Mouse (Mus musculus) heart, embryonic 12.5 days (tissue): ENCODE measurements around the gene Specc1l. TPM values are rescaled to one million over a fixed set of nuclear protein-coding genes. Genes with fewer than 3 reads are reported as not detected.
"Not testable (repeated sequence)": the region's sequence is repeated elsewhere in the genome, so short reads cannot be mapped to it uniquely, and the experiment has no call there.

Source experiments
- ATAC-seq: fragments of 200-750 bp; cut with Nextera tagmentation; 2 replicates; pipeline ENCODE4 v1.8.0; 2017; ENCODE audit warnings: moderate TSS enrichment, moderate library complexity; ENCODE audit not compliant: insufficient number of reproducible peaks, low FRiP score
- H3K27ac ChIP-seq: fragments of 300-500 bp; sonication (generic); 2 replicates; pipeline ENCODE4 v1.5.1; 2016; ENCODE audit warnings: mild to moderate bottlenecking, moderate library complexity; ENCODE audit not compliant: poor library complexity, severe bottlenecking
- H3K27me3 ChIP-seq: fragments of 300-500 bp; sonication (generic); replicated peaks from 2 replicates; pipeline ENCODE4 v1.6.1; 2016; ENCODE audit warnings: mild to moderate bottlenecking, moderate library complexity
- H3K36me3 ChIP-seq: fragments of 300-500 bp; sonication (generic); 2 replicates; pipeline ENCODE4 v1.6.1; 2016; ENCODE audit warnings: mild to moderate bottlenecking, moderate library complexity
- H3K4me1 ChIP-seq: fragments of 300-500 bp; sonication (generic); replicated peaks from 2 replicates; pipeline ENCODE4 v1.6.1; 2016; ENCODE audit warnings: mild to moderate bottlenecking
- H3K4me2 ChIP-seq: fragments of 300-500 bp; sonication (generic); 2 replicates; pipeline ENCODE4 v1.6.1; 2016; ENCODE audit warnings: mild to moderate bottlenecking, moderate library complexity
- H3K4me3 ChIP-seq: fragments of 300-500 bp; sonication (generic); 2 replicates; pipeline ENCODE4 v1.5.1; 2016; ENCODE audit warnings: mild to moderate bottlenecking
- H3K9ac ChIP-seq: fragments of 300-500 bp; sonication (generic); 2 replicates; pipeline ENCODE4 v1.6.1; 2016; ENCODE audit warnings: mild to moderate bottlenecking, moderate library complexity
- H3K9me3 ChIP-seq: fragments of 300-500 bp; sonication (generic); replicated peaks from 2 replicates; pipeline ENCODE4 v1.6.1; 2016; ENCODE audit warnings: mild to moderate bottlenecking, moderate library complexity
- WGBS: fragments of 180-500 bp; shearing (Covaris S2); methylation state at CpG from one replicate; pipeline ENCODE4 v1.1.7; 2016; 5-methylcytosine and 5-hydroxymethylcytosine counted together
- polyA plus RNA-seq: library from polyadenylated mRNA; unstranded; fragments of >200 nt; fragmentation: Nextera tagmentation; extraction: Ambion mirVana; gene quantifications from 2 replicates; pipeline ENCODE4 v1.2.1, GENCODE M21; 2016

The Specc1l gene
- polyA plus RNA-seq, 1 experiment from 2014 or later, result 32.1 TPM

DNA sequence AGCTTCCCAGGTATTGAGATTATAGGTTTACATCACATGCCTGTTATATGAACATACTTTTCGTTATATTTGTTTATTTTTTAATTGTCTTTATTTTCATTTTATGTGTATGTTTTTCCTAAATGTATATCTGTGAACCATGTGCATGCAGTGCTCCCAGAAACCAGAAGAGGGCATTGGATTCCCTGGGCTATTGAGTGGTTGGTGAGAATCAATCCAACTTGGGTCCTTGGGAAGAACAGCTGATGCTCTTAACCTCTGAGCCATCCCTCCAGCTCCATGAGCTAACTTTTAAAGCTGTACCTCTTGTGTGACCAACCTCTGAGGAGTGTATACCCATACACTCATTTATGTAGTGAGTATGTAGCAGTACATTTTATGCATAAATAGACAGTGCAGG lies 65.6 kb downstream of the Specc1l start:
- no peak for ATAC-seq
- no peak overlapping the region for H3K4me3 ChIP-seq
- no peaks in the 10 kb centered on the region for H3K27me3 ChIP-seq

DNA sequence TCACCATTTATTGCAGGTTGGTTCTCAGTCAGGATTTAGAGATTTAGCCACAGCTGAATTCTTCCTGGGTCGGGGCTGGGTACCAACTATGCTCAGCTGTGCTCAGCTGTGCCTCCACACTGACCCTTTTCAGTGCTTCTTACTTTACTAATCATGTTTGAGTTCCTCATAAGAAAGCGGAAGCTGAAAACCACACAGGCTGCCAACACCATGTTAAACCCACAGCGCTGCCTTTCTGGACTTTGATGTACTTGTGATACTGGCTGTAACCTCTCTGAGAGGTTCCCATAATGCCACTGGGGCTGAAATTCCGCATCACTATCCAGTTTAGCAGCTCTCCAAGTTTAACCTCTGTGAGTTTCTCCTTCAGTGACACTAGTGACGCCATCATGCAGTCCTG lies 70.8 kb downstream of the Specc1l start:
- peaks cover 42% of the 10 kb centered on the region for H3K36me3 ChIP-seq
- H3K9me3 ChIP-seq, result no peaks in the 10 kb centered on the region
- ATAC-seq, result no peak
- no peaks in the 10 kb centered on the region for H3K27me3 ChIP-seq
- no peak overlapping the region for H3K27ac ChIP-seq
- no peak overlapping the region for H3K4me2 ChIP-seq
- H3K4me3 ChIP-seq, result no peak overlapping the region
- H3K4me1 ChIP-seq, result 0 out of 2 replicates have a peak, but pooled peaks cover 4% of the 10 kb centered on the region
- WGBS, result 85% methylated on average over 5 of the region's 5 CpGs
- no peak overlapping the region for H3K9ac ChIP-seq

More for the DNA sequence above, 65.6 kb downstream of the Specc1l start:
- H3K9ac ChIP-seq, result no peak overlapping the region
- peaks cover 8% of the 10 kb centered on the region for H3K4me1 ChIP-seq
- WGBS, result 70% methylated on average over 1 of the region's 1 CpGs
- peaks cover 42% of the 10 kb centered on the region for H3K36me3 ChIP-seq
- no peak overlapping the region for H3K4me2 ChIP-seq
- no peaks in the 10 kb centered on the region for H3K9me3 ChIP-seq
- no peak overlapping the region for H3K27ac ChIP-seq

DNA sequence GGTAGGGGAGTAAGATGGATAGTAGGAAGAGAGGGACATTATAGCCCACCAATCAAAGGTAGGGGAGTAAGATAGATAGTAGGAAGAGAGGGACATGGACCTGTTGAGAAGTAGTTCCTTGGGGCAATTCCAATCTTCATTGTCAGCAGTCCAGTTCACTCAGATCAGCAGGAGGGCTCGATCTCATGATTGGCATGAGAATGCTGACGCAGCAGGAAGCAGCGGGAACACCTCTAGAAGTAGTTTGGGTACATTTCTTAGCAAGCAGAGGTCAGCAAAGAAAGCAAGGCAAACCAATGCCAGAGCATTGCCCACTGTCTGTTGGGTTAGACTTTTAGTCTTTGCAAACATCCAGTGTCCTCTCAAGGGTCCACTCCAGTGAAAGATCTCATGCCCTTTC lies 71.9 kb downstream of the Specc1l start:
- Histone ChIP-seq H3K27ac (no peak overlapping the region), H3K4me2 (no peak overlapping the region), H3K36me3 (peaks cover 40% of the 10 kb centered on the region), H3K4me1 (0 out of 2 replicates have a peak, but pooled peaks cover 4% of the 10 kb centered on the region), H3K9ac (no peak overlapping the region), H3K9me3 (no peaks in the 10 kb centered on the region), H3K27me3 (no peaks in the 10 kb centered on the region), H3K4me3 (no peak overlapping the region)
- ATAC-seq, result no peak
- WGBS, result 94% methylated on average over 3 of the region's 3 CpGs

DNA sequence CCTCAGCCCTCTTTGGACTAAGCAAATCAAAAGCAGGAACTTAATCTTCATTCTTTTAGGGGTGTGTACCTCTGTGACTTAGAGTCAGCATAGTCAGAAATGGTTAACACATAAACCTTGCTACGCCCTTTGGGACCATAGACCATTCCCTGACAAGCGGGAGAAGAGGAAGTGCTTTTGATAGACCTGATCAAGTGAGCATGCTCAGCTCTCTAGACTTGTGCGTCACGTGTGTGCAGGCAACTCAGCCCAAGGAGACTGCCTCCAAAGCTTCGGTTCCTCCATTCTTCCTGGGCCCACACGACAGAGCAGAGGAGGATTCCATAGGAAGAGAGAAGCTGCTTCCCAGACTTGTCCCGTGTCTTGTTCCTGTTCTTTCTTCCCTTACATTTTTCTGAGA lies 76.7 kb downstream of the Specc1l start:
- peaks cover 28% of the 10 kb centered on the region for H3K36me3 ChIP-seq
- no peak overlapping the region for H3K27ac ChIP-seq
- 73% methylated on average over 7 of the region's 7 CpGs for WGBS
- no peak overlapping the region for H3K9ac ChIP-seq
- H3K27me3 ChIP-seq, result no peaks in the 10 kb centered on the region
- peaks cover 5% of the 10 kb centered on the region for H3K4me1 ChIP-seq
- H3K9me3 ChIP-seq, result no peaks in the 10 kb centered on the region
- ATAC-seq, result no peak
- no peak overlapping the region for H3K4me3 ChIP-seq
- no peak overlapping the region for H3K4me2 ChIP-seq

DNA sequence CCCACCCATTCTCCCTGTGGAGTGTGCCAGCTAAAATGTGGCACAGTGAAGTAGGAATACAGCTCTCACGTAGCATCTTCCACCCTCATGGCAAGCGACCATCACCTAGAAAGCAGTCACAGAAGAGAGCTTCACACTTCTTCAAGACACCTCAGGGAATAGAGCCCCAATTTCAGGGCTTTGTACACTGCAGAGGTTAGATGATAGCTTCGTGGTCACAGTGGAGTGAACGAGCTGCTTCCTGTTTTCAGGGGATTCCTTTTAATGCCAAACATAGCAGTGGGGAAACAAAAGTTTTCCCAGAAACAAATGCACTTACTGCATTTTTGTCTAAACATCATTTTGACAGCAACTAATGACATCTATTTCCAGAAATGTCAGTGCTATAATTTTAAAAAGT lies 77.5 kb downstream of the Specc1l start:
- Histone ChIP-seq H3K4me1 (peaks cover 10% of the 10 kb centered on the region), H3K27ac (no peak overlapping the region), H3K4me2 (no peak overlapping the region), H3K4me3 (no peak overlapping the region), H3K9me3 (no peaks in the 10 kb centered on the region), H3K36me3 (peaks cover 23% of the 10 kb centered on the region), H3K27me3 (no peaks in the 10 kb centered on the region), H3K9ac (no peak overlapping the region)
- 61% methylated on average over 4 of the region's 4 CpGs for WGBS
- no peak for ATAC-seq

DNA sequence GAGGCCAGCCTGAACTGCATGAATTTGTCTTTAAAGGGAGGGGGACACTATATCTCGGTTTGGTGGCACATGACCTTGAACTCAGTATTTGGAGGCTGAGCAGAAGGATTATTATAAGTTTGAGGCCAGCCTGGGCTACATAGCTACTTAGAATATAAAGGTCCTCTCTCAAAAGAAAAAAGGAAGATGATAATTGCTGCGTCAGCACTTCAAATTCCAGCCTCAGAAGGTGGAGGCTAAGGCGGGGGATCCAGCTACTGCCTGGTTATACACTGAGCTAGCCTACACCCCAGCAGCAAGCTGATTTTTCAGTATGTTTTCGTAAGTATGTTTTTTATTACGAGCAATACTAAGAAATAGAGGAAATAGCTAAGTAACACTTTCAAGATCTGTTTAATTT lies 78.8 kb downstream of the Specc1l start:
- peaks cover 27% of the 10 kb centered on the region for H3K36me3 ChIP-seq
- WGBS, result 84% methylated on average over 5 of the region's 5 CpGs

DNA sequence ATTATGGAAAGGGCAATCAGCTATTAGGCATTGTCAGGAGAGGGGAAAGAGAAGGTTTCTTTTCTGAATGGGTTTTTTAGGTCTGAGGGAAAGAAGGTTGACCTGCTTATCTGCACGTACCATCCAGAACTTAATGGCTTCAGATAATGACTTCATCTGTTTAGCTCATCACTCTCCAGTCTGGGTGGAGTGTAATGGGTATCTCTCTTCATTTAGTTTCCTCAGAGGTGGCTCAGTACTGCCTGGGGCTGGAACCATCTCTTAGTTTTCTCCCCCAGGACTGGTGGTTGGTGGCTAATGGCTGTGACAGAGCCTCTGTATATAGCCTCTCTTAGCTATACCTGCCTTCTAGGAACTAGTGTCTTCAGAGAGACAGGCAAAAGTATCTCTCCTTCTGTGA lies 79.5 kb downstream of the Specc1l start:
- Histone ChIP-seq H3K4me2 (no peak overlapping the region), H3K9ac (no peak overlapping the region), H3K27ac (no peak overlapping the region), H3K36me3 (peaks cover 34% of the 10 kb centered on the region), H3K9me3 (no peaks in the 10 kb centered on the region), H3K4me3 (no peak overlapping the region), H3K4me1 (peaks cover 18% of the 10 kb centered on the region), H3K27me3 (no peaks in the 10 kb centered on the region)
- WGBS, result 85% methylated on average over 1 of the region's 1 CpGs
- ATAC-seq, result no peak

More for the DNA sequence above, 78.8 kb downstream of the Specc1l start:
- no peak for ATAC-seq
- no peak overlapping the region for H3K27ac ChIP-seq
- H3K9ac ChIP-seq, result no peak overlapping the region
- no peaks in the 10 kb centered on the region for H3K27me3 ChIP-seq
- H3K9me3 ChIP-seq, result no peaks in the 10 kb centered on the region
- no peak overlapping the region for H3K4me2 ChIP-seq
- H3K4me1 ChIP-seq, result peaks cover 18% of the 10 kb centered on the region
- H3K4me3 ChIP-seq, result no peak overlapping the region

DNA sequence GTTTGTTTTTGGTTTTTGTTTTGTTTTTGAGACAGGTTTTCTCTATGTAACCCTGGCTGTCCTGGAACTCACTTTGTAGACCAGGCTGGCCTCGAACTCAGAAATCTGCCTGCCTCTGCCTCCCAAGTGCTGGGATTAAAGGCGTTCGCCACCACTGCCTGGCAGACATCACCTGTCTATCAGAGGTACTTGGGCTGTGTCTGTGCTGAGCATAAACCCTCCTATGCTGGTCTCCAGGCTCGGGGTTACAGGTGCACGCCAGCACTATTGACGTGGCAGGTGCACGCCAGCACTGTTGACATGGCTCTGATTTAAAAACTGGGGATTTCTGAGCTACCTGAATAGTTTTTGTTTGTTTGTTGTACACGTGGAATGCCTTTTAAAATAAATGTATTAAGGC lies 80.3 kb downstream of the Specc1l start:
- not testable (repeated sequence) for H3K4me3 ChIP-seq, H3K27me3 ChIP-seq, ATAC-seq, H3K9ac ChIP-seq, H3K27ac ChIP-seq, H3K4me2 ChIP-seq, H3K9me3 ChIP-seq
- WGBS, result 84% methylated on average over 8 of the region's 8 CpGs
- Histone ChIP-seq H3K36me3 (peaks cover 35% of the 10 kb centered on the region), H3K4me1 (peaks cover 18% of the 10 kb centered on the region)

DNA sequence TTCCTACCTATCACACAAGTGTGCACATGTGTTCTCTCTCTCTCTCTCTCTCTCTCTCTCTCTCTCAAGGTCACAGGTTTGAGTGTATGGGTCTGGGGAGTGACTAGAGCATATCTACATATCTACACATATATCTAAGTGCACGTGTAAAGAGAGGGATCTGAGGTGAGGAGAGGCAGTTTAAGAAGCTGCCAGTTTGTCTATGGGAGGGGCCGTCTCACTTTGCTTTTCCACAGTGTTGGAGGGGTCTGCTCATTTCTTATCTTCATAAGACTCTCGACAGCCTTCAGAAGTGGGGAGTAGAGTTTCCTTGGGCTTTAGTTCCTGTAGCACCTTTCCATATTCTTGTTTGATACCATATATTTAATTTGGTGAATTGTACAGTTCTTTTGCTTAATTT lies 81.4 kb downstream of the Specc1l start:
- no peak overlapping the region for H3K4me2 ChIP-seq

DNA sequence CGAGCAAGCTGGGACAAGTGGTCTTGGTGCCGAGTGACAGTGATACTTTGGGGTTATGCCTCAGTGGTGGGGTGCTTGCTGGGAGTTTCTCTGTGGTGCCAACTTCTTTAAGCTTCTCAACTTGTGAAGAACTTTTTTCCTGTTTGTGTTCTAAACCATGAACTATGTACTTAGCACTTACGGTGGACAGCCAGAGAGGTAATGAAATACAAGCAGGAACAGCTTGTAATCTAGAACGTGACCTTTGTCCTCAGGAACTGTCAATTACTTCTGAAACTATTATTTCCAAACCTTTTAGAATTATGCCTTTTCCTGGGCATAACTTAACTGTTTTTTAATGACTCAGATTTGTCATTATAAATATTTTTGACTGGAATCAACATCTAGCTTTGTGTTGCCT lies 82.5 kb downstream of the Specc1l start:
- no peaks in the 10 kb centered on the region for H3K27me3 ChIP-seq
- H3K36me3 ChIP-seq, result peaks cover 28% of the 10 kb centered on the region
- no peak for ATAC-seq
- peaks cover 21% of the 10 kb centered on the region for H3K4me1 ChIP-seq
- WGBS, result 47% methylated on average over 4 of the region's 4 CpGs
- H3K4me2 ChIP-seq, result no peak overlapping the region
- no peak overlapping the region for H3K4me3 ChIP-seq
- H3K27ac ChIP-seq, result no peak overlapping the region
- no peak overlapping the region for H3K9ac ChIP-seq
- H3K9me3 ChIP-seq, result no peaks in the 10 kb centered on the region

More for the DNA sequence above, 81.4 kb downstream of the Specc1l start:
- H3K36me3 ChIP-seq, result peaks cover 33% of the 10 kb centered on the region
- 24% methylated on average over 3 of the region's 3 CpGs for WGBS
- no peak overlapping the region for H3K9ac ChIP-seq
- no peaks in the 10 kb centered on the region for H3K27me3 ChIP-seq
- H3K27ac ChIP-seq, result no peak overlapping the region
- H3K4me1 ChIP-seq, result peaks cover 18% of the 10 kb centered on the region
- H3K9me3 ChIP-seq, result no peaks in the 10 kb centered on the region
- no peak overlapping the region for H3K4me3 ChIP-seq
- ATAC-seq, result no peak

DNA sequence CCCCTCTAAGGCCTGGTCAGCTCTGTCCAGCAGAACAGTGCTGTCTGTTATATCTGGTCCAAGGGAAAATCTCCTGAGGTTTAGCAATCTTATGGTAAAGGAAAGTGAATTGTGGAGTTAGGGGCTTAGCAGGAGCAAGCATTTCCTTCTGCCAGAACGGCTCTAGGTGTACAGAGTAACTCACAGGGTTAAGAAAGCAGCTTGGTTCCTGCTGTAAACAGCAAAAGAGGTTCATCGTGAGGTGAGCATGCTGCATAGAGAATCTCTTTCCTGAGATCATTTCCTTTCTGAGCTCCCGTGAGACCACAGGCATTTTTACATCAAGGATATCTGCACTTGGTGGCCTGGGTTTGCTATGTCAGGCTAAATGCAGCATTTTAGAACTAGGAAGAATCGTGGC lies 83.1 kb downstream of the Specc1l start:
- no peaks in the 10 kb centered on the region for H3K9me3 ChIP-seq
- no peak overlapping the region for H3K4me3 ChIP-seq
- H3K27me3 ChIP-seq, result no peaks in the 10 kb centered on the region
- no peak overlapping the region for H3K9ac ChIP-seq
- peaks cover 28% of the 10 kb centered on the region for H3K36me3 ChIP-seq
- 56% methylated on average over 4 of the region's 4 CpGs for WGBS
- 0 out of 2 replicates have a peak overlapping the region, but pooled peaks have one; percentile 41 for H3K27ac ChIP-seq
- H3K4me1 ChIP-seq, result peaks cover 27% of the 10 kb centered on the region
- H3K4me2 ChIP-seq, result no peak overlapping the region
- ATAC-seq, result no peak

DNA sequence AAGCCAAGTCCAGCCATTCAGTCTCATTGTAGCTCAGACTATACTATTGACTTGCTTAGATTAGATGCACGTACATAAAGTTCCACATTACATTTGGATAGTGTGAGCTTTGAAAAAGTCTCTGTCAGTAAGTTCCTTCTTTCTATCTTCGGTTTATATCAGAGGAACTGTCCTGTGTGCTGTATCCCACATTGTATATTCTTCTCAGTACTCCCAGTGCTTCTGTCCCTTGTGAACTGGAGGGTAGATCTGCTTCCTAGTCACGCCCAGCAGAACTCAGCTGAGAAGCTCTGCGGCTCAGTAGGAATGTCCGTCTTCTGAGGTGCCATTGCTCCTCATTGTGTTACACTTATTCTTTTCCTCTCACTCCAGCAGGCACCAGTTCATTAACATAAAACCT lies 86.7 kb downstream of the Specc1l start:
- Histone ChIP-seq H3K4me1 (peaks cover 47% of the 10 kb centered on the region), H3K27me3 (no peaks in the 10 kb centered on the region), H3K4me3 (no peak overlapping the region), H3K9me3 (no peaks in the 10 kb centered on the region), H3K4me2 (no peak overlapping the region), H3K27ac (no peak overlapping the region), H3K36me3 (peaks cover 33% of the 10 kb centered on the region), H3K9ac (no peak overlapping the region)
- WGBS, result 91% methylated on average over 5 of the region's 5 CpGs
- ATAC-seq, result no peak
